In the genomic region with DNA sequence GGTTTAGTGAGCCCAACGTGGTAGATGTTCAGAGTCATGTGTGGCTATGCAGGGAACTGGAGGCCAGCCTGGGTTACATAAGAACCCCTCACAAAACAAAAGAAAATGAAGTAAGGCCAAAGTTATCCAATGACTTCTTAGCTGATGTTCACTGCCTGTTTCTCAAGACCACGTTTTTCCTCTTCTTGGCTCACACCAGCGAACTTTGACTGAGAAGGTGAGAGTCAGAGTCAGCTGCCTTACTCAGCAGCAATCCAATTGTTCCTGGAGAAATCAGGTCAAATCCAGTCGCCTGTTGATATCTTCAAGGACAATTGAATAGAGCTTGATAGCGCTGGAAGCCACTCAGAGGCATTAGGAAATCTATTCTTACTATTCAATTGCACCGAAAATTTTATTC, we compare ENCODE assay signal across 13 mouse cellular contexts.
DNase-seq lines count a peak whose midpoint lies in the region.
"Had no signal": no experiment of that assay in that cellular context is flagged by ENCODE, and none has a peak within 500 bp of the region (broad histone marks: within the 10 kb centered on the region; RNA-seq: fewer than 3 reads in every experiment).

No protein-coding gene starts in this region.

- peak; percentile 42 to 83 for DNase-seq in adrenal gland, adult (ENCODE audit: inconsistent age in 2 of 2, low spot score in 1 of 2)
- no peak for DNase-seq in adrenal gland, postnatal 10 days
- peak; percentile 53 for DNase-seq in adrenal gland, adult 8-10 months
- no peak for DNase-seq in adrenal gland, adult 18-20 months (ENCODE audit: low spot score in 2 of 2)
- DNase-seq in adipocyte (ENCODE audit: low spot score), result peak; percentile 75
- DNase-seq: B cell, adult 2 months; cerebellum, adult 11 months; cerebellum, adult 18-20 months; cerebellum, adult 8-10 months; cerebellum, adult 9-11 months; cerebellum, postnatal 14 days; cerebellum, postnatal 36 days; embryo, embryonic 11 days had no signal

Comparison
In these comparisons a context has a peak if more than half of its experiments do, and no peak if none do; other contexts are left out.
1. DNase-seq: peak in adrenal gland, adult (2 of 2), adrenal gland, adult 8-10 months (single experiment) and adipocyte (single experiment); none in adrenal gland, postnatal 10 days (single experiment) and adrenal gland, adult 18-20 months (0 of 2).